Mouse (Mus musculus) induced T-regulatory cell, adult 2 months (primary cell): ENCODE results near the gene Kif26a.

Experiments used
- DNase-seq: peaks from one replicate; pipeline ENCODE4 v3.0.0-alpha.2; 2012; ENCODE audit warnings: low read depth

Kif26a gene

GRCm38 (mm10) chr12:112164840-112165219 is 18.8 kb downstream of the Kif26a start:
- DNase-seq: no peak

GRCm38 (mm10) chr12:112169240-112169639 is 23.2 kb downstream of the Kif26a start:
- DNase-seq: no peak

GRCm38 (mm10) chr12:112170671-112171574 is 24.9 kb downstream of the Kif26a start:
- DNase-seq: no peak

GRCm38 (mm10) chr12:112171657-112172056 is 25.6 kb downstream of the Kif26a start:
- DNase-seq: no peak

GRCm38 (mm10) chr12:112172214-112172613 is 26.2 kb downstream of the Kif26a start:
- no peak for DNase-seq

- no peak for DNase-seq
These were observed 31.7 kb downstream of the Kif26a start for GRCm38 (mm10) chr12:112177679-112178078.

- no peak for DNase-seq
These were observed 33.7 kb downstream of the Kif26a start for GRCm38 (mm10) chr12:112179687-112180086.

- no peak for DNase-seq
These were observed 36.1 kb downstream of the Kif26a start for GRCm38 (mm10) chr12:112181921-112182608.

- DNase-seq: no peak
These were observed 36.6 kb downstream of the Kif26a start for GRCm38 (mm10) chr12:112182609-112182955.

GRCm38 (mm10) chr12:112183675-112184074 is 37.7 kb downstream of the Kif26a start:
- no peak for DNase-seq

- no peak for DNase-seq
These were observed 38.4 kb downstream of the Kif26a start for GRCm38 (mm10) chr12:112184390-112184789.

- DNase-seq: no peak
These were observed 40.9 kb downstream of the Kif26a start for GRCm38 (mm10) chr12:112186899-112187298.

- DNase-seq: no peak
These were observed 45.7 kb downstream of the Kif26a start for GRCm38 (mm10) chr12:112191753-112192152.

- DNase-seq: no peak
These were observed 49.0 kb downstream of the Kif26a start for GRCm38 (mm10) chr12:112195019-112195418.

GRCm38 (mm10) chr12:112196562-112196961 is 50.6 kb downstream of the Kif26a start:
- no peak for DNase-seq

GRCm38 (mm10) chr12:112199363-112199762 is 53.4 kb downstream of the Kif26a start:
- no peak for DNase-seq

- no peak for DNase-seq
These were observed 54.0 kb downstream of the Kif26a start for GRCm38 (mm10) chr12:112200045-112200444.

- DNase-seq: no peak
These were observed 61.2 kb downstream of the Kif26a start for GRCm38 (mm10) chr12:112207163-112207562.

GRCm38 (mm10) chr12:112207734-112208133 is 61.7 kb downstream of the Kif26a start:
- DNase-seq: no peak

- DNase-seq: no peak
These were observed 64.6 kb downstream of the Kif26a start for GRCm38 (mm10) chr12:112210622-112211021.

- DNase-seq: no peak
These were observed 68.4 kb downstream of the Kif26a start for GRCm38 (mm10) chr12:112214441-112214857.

- DNase-seq: no peak
These were observed 69.5 kb downstream of the Kif26a start for GRCm38 (mm10) chr12:112215545-112215944.

- no peak for DNase-seq
These were observed 71.0 kb downstream of the Kif26a start for GRCm38 (mm10) chr12:112217021-112217420.
